ENCODE assay signal across 10 mouse cellular contexts in the genomic region with DNA sequence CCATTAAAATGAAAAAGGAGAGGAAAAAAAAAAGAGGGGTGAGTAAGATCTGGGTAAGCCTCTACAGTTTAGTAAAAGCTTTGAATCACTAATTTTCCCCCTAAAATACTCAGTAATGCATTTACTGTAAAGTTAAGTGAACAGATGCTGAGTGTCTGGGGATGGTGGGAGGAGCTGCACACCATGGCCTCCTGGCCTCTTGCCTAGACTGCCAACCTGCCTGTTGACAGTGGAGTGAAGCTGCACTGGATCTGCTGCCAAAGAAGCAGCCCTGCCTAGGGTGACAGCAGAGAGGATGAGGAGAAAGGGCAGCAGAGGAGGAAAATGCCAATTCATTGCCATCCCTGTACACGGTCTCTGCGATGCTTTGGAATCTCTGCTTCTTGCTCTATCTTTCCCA.
DNase-seq lines count a peak whose midpoint lies in the region; ATAC-seq lines count a peak whose summit lies in the region.
"Had no signal": no experiment of that assay in that cellular context is flagged by ENCODE, and none has a peak within 500 bp of the region (broad histone marks: within the 10 kb centered on the region; RNA-seq: fewer than 3 reads in every experiment).

No protein-coding gene starts in this region.

- DNase-seq in adipocyte (ENCODE audit: low spot score): peak; percentile 71
- DNase-seq in kidney, postnatal 10 days: peak; percentile 62
- no peak for DNase-seq in ovary, postnatal 14 days (ENCODE audit: low spot score)
- no peak for DNase-seq in gastrocnemius, postnatal 36 days
- no peak for DNase-seq in urinary bladder, postnatal 14 days (ENCODE audit: low spot score)

- H3K4me2 ChIP-seq in forebrain, embryonic 13.5 days: no peak overlapping the region
- H3K4me2 ChIP-seq in forebrain, embryonic 12.5 days: no peak overlapping the region
- H3K4me2 ChIP-seq in liver, embryonic 16.5 days (ENCODE audit: low read depth, low read length): no peak overlapping the region

- peaks cover 7% of the 10 kb centered on the region; the same call in 1 of the 2 replicates for H3K27me3 ChIP-seq in forebrain, embryonic 13.5 days
- H3K27me3 ChIP-seq in forebrain, embryonic 12.5 days: peaks cover 19% of the 10 kb centered on the region; the same call in 1 of the 2 replicates
- H3K27me3 ChIP-seq in liver, embryonic 16.5 days (ENCODE audit: control insufficient read depth, insufficient read depth, low read depth, low read length): no peaks in the 10 kb centered on the region
- H3K27me3 ChIP-seq: CH12.LX had no signal

- no peak overlapping the region for H3K4me3 ChIP-seq in forebrain, embryonic 13.5 days
- H3K4me3 ChIP-seq in forebrain, embryonic 12.5 days (replicated peaks): no peak overlapping the region
- no peak overlapping the region for H3K4me3 ChIP-seq in liver, embryonic 16.5 days (ENCODE audit: low read depth, low read length)
- H3K4me3 ChIP-seq: left cerebral cortex, adult 2 months had no signal

- WGBS in forebrain, embryonic 13.5 days: 73% methylated on average over 2 of the region's 2 CpGs
- WGBS in forebrain, embryonic 12.5 days: 97% methylated on average over 2 of the region's 2 CpGs
- 82% methylated on average over 2 of the region's 2 CpGs for WGBS in liver, embryonic 16.5 days (ENCODE audit: insufficient replicate concordance)

- H3K9ac ChIP-seq in forebrain, embryonic 13.5 days: no peak overlapping the region
- H3K9ac ChIP-seq in forebrain, embryonic 12.5 days: no peak overlapping the region
- H3K9ac ChIP-seq in liver, embryonic 16.5 days (ENCODE audit: low read depth, low read length): no peak overlapping the region

- no peak overlapping the region for H3K27ac ChIP-seq in forebrain, embryonic 13.5 days
- H3K27ac ChIP-seq in forebrain, embryonic 12.5 days: no peak overlapping the region
- H3K27ac ChIP-seq in liver, embryonic 16.5 days (ENCODE audit: low read length): peak overlapping the region; percentile 64
- H3K27ac ChIP-seq: left cerebral cortex, adult 2 months had no signal

- intact Hi-C loops in gastrocnemius, postnatal 36 days (cut with DNase I): no loop called here

- H3K4me1 ChIP-seq in forebrain, embryonic 13.5 days: no peaks in the 10 kb centered on the region
- H3K4me1 ChIP-seq in forebrain, embryonic 12.5 days: no peaks in the 10 kb centered on the region
- peaks cover 30% of the 10 kb centered on the region for H3K4me1 ChIP-seq in liver, embryonic 16.5 days (ENCODE audit: control insufficient read depth, low read depth, low read length)

- ATAC-seq in forebrain, embryonic 13.5 days: peak; percentile 61; the same call in 1 of the 2 replicates
- ATAC-seq in forebrain, embryonic 12.5 days (ENCODE audit: low FRiP score): no peak
- ATAC-seq in liver, embryonic 16.5 days (ENCODE audit: low read depth): peak; percentile 28; the same call in 1 of the 2 replicates

- no peaks in the 10 kb centered on the region for H3K36me3 ChIP-seq in forebrain, embryonic 13.5 days (ENCODE audit: poor library complexity, severe bottlenecking)
- H3K36me3 ChIP-seq in forebrain, embryonic 12.5 days (replicated peaks): no peaks in the 10 kb centered on the region
- no peaks in the 10 kb centered on the region; the same call in 1 of the 2 replicates for H3K36me3 ChIP-seq in liver, embryonic 16.5 days (ENCODE audit: control insufficient read depth, insufficient read depth)

- no peaks in the 10 kb centered on the region for H3K9me3 ChIP-seq in forebrain, embryonic 13.5 days (replicated peaks)
- no peaks in the 10 kb centered on the region for H3K9me3 ChIP-seq in forebrain, embryonic 12.5 days
- no peaks in the 10 kb centered on the region for H3K9me3 ChIP-seq in liver, embryonic 16.5 days (replicated peaks; ENCODE audit: control insufficient read depth, low read length)

Comparison
In these comparisons a context has a peak if more than half of its experiments do, and no peak if none do; other contexts are left out.
1. DNase-seq: peak in adipocyte (single experiment) and kidney, postnatal 10 days (single experiment); none in ovary, postnatal 14 days (single experiment), gastrocnemius, postnatal 36 days (0 of 2) and urinary bladder, postnatal 14 days (single experiment).